Mouse (Mus musculus) cerebellum, adult 8-10 months (tissue): Measurements from ENCODE around the gene Hps3.
A peak's percentile ranks its signal among the peaks of the same experiment; 100 is the strongest.
"Not testable (repeated sequence)": the region's sequence is repeated elsewhere in the genome, so short reads cannot be mapped to it uniquely, and the experiment has no call there.

Source experiments
- DNase-seq: peaks from one replicate; pipeline ENCODE4 v3.0.0; 2022

The Hps3 gene

DNA sequence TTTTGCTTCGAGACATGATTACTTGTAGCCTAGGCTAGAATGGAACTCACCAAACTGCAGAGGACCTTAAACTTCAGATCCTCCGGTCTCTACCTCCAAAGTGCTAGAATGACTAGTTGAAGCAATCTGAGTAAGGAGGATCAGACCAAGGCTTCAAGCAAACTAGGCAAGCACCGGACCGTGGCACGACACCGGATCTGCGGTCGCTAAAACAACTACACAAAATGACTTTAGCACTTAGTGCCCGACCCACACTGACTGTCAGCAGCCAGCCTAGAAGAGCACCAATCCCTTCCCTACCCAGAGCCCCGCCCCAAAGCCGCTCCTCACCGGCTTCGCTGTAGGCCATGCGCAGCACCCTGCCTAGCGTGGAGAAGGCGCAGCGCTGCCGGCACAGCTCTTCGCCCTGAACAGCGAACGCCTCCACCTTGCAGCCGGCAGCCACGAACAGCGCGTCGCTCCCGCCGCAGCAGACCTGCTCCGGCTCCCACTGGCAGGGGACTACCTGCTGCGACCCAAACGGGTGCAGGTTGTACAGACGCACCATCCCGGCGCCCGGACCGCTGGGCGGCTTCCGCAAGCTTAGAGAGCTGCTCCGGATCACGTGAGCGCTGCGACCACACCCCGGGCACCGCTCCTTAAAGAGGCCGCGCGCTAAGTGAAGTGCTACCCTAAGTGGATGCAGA, at the start of gene Hps3:
TSS of gene Hps3 (minus strand) at position 597 of the 686 bp plus-strand sequence.
- peak; percentile 84 for DNase-seq

- no peak for DNase-seq
These were observed 47.0 kb upstream of the Hps3 start for GRCm38 (mm10) chr3:20082161-20082560.

- DNase-seq = no peak
These were observed 41.3 kb upstream of the Hps3 start for GRCm38 (mm10) chr3:20076145-20077053.

DNA sequence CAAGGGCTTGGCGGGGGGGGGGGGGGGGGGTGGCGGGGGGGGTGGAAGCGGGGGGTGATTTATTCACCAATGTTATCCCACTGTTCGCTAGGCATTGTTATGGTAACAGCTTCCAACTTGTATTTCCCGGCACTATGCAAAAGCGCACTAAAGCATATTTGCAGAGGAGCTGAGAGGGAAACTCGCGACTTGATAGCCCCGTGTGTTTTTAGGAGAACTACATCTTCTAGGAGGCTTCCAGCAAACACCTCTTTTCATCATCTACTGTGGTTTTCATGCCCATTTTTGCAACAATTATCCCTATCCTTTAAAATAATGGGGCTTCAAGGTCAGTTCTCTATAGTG, 23.1 kb upstream of the Hps3 start:
- DNase-seq = no peak

DNA sequence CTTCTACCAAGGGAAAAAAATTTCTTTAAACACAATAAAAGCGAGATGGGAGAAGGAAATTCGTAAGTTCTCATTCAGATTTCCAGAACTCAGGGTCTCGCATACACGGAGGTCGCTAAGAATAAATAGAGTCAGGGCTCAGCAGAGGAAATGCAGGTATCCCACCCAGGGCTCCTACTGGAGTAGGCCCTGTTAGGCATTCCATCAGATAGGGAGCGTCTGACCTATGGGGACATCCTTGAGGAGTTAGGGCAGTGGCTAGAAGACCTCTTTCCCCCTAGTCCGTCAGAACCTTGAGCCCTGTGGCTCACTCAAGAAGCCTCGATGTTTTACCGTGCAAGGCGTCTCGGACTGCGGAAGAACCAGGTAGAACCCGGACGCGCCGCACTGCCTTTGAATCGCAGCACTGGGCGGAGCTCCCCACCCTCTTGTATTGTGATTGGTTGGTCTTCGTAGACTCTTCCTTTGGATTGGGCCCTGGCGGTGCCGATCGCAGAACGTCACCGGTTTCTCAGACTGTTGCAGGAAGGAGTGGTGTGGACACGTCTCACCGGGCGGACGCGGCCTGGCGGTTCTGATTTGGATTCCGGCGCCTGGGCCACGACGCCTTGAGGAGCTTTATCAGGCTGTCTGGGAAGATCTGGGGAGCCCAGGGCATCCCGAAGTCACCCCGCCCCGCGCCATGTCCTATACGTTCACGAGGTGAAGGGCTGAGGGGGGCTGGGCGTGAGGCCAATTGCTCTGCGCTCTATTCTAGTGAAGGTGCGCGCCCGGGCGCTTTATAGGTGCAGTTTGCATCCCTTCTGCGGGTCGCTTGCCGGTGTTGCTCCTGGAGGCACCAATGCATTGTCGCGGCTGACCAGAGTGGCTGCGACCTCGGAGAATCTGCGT, 22.4 kb upstream of the Hps3 start, which contains the start of gene Hltf:
TSS of gene Hltf (plus strand) at position 506 of the 891 bp plus-strand sequence.
- peak; percentile 95 for DNase-seq

DNA sequence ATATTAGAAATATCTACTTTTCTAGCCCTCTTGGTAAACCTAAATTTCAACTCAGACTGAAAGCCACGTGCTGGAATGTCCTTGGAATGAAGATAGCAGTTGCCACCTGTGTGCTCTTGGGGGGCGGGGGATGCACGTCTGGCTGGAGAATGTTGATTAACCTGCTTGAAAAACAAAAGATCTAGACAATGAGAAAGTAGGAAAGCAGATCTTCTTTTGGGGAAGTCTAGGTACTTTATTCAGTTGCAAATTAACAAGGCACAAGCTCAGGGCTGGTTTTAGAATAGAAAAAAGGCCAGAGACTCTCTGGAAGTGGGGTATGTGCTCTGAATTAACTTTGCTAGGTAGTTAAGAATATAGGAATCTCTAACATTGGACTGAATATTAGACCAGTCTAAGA, 9.6 kb upstream of the Hps3 start:
- not testable (repeated sequence) for DNase-seq

- DNase-seq = not testable (repeated sequence)
These were observed 6.3 kb upstream of the Hps3 start for GRCm38 (mm10) chr3:20041461-20041860.

DNA sequence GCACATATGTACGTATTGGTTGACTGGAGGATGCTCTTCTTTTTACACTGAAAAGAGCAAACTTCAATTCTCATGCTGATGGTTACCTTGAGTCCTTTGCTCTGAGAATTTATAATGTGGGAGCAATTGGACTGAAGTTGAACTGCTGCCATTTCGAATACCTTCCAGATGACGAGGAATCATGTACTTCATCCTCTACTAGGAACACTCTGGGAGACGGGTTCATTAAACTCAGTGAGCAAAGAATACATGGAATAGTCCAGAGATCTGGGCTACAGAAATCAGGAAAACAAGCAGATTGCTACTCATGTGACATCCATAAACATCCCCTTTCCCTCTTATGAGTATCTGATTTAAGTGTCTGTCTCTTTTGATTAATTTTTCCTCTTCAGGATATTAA, 954 bp upstream of the Hps3 start:
- no peak for DNase-seq

DNA sequence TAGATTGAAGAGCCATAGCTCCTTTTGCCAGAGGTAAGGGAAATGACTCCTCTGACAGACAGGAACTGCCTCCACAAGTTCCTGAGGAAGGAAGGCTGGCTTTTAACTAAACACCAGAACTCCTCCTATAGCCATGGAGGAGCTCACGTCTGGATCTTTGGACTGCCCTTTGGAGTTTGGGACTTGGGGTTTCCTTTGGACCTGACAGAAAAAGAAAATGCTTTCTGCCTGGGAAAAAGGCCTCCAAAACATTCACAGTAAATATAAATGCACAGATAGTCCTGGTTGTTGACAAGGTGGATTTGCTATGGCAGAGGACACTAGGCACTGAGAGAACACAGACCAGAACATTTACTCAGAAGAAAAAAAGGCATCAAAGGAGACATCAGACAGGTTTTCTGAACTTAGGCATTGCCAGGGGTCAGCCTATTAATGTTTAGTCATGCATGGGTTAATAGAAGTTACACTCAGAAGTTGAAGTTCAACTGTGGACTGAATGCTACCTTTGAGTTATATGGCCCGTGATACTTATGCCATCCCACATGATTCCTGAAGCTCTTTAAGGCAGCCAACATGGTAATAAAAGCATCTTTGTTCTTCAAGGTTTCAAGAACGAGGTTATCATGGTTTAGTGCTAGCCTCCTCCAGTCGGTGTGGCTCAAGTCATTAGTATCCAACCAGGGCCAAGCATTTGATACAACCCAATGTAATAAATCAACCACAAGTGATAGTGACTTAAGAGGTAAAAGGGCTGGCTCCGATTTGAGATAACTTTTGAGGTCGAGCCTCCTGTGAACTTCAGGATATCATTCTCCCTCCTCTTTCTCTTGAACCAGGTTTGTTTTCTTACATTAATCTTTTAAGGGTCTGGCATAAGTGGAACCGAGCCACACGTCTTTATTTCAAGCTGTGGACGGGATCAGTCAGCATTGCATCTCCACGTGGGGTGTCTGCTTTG, 1.1 kb downstream of the Hps3 start:
- no peak for DNase-seq

DNA sequence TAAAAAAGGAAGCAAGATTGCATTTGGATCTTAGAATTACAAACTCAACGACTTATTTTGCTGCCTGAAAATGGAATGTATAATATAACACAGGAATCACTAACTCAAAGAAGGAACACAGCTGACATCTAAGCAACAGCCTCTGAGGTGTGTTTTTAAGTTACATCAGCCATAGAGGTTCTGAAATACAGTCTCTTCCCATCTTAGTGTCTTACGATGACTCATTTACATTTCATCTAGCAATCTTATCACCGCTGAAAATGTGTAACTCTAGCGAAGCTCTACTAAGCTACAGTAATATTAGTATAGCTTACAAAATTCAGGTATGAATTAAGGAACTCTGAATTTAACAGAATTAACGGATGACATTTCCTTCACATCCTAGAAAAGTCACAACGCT, 4.3 kb downstream of the Hps3 start:
- no peak for DNase-seq

GRCm38 (mm10) chr3:20028640-20029039, 6.5 kb downstream of the Hps3 start:
- no peak for DNase-seq

DNA sequence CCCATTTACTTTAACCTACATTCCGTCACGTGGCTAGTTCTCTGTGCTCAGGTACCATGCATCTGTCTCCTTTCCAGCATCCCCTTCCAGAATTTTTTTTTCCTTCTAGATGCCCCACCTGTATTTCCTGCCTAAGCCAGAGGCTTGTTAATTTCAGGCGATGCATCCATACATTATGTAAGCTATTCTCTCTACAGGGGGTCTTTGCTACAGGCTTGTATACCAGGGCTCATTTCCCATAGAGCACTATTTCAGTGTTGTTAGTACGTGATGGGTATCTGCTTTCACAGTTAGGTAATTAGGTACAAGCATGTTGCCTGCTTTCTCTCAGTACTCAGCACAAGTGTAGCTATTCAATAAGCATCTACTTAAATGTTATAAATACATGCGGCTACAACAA, 7.3 kb downstream of the Hps3 start:
- DNase-seq = no peak

GRCm38 (mm10) chr3:20026996-20027689, 8.0 kb downstream of the Hps3 start:
- no peak for DNase-seq

- no peak for DNase-seq
These were observed 8.6 kb downstream of the Hps3 start for GRCm38 (mm10) chr3:20026481-20026880.

- no peak for DNase-seq
These were observed 11.3 kb downstream of the Hps3 start for GRCm38 (mm10) chr3:20023832-20024231.

GRCm38 (mm10) chr3:20018076-20018475, 17.0 kb downstream of the Hps3 start:
- DNase-seq = no peak

- no peak for DNase-seq
These were observed 20.7 kb downstream of the Hps3 start for GRCm38 (mm10) chr3:20014454-20014853.

DNA sequence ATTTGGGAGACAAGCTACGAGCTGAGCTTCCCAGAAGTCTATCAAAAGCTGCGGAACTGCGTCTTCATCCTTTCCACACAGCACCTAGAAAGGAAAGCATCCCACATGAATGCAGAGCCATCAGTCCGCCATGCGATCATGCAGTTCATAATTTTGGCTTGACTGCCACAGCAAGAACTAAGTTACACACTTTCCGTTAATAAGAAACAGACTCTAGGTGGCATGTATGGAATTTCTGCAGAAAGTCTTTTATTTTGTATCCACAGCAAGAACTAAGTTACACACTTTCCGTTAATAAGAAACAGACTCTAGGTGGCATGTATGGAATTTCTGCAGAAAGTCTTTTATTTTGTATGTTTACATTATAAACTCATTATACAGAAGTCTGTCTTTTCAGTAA, 24.2 kb downstream of the Hps3 start:
- not testable (repeated sequence) for DNase-seq

DNA sequence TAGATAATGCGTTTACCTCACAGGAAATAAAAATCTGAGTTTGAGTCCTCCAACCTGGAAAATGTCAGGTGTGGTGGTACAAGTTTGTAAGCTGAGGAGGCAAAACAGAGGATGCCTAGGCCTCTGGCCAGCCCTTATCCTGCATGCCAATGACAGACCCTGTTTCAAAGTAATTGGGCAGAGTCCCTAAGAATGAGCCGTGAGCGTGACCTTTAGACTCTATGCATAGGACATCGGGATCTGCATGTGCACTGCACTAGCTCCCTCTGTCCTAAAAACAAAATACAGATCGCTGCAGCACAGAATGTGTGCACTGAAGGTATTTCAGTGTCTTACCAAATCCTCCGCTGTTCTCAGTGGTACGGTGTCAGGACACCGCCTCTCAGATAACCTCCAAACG, 24.7 kb downstream of the Hps3 start:
- no peak for DNase-seq

- no peak for DNase-seq
These were observed 27.4 kb downstream of the Hps3 start for GRCm38 (mm10) chr3:20007759-20008158.

- DNase-seq = no peak
These were observed 27.8 kb downstream of the Hps3 start for GRCm38 (mm10) chr3:20007275-20007674.
